Mouse (Mus musculus): ENCODE measurements around the gene Nlrp6. TPM values are rescaled to one million over a fixed set of nuclear protein-coding genes. Genes with fewer than 3 reads are reported as not detected.

Nlrp6 gene
- polyA plus RNA-seq, 1 experiment from 2014 or later: 0.72 TPM

GRCm38 (mm10) chr7:140912846-140913482, 7.7 kb upstream of the Nlrp6 start:
- Histone ChIP-seq H3K36me3 (no peaks in the 10 kb centered on the region), H3K4me1 (0 out of 2 replicates have a peak, but pooled peaks cover 6% of the 10 kb centered on the region), H3K27ac (no peak overlapping the region), H3K27me3 (peaks cover 4% of the 10 kb centered on the region; the same call in 1 of the 2 replicates), H3K4me3 (no peak overlapping the region), H3K9me3 (no peaks in the 10 kb centered on the region), H3K4me2 (no peak overlapping the region), H3K9ac (no peak overlapping the region)
- no peak for ATAC-seq (ENCODE audit: borderline replicate concordance, extremely low read depth, low FRiP score, low TSS enrichment)
- 51% methylated on average over 5 of the region's 5 CpGs for WGBS

DNA sequence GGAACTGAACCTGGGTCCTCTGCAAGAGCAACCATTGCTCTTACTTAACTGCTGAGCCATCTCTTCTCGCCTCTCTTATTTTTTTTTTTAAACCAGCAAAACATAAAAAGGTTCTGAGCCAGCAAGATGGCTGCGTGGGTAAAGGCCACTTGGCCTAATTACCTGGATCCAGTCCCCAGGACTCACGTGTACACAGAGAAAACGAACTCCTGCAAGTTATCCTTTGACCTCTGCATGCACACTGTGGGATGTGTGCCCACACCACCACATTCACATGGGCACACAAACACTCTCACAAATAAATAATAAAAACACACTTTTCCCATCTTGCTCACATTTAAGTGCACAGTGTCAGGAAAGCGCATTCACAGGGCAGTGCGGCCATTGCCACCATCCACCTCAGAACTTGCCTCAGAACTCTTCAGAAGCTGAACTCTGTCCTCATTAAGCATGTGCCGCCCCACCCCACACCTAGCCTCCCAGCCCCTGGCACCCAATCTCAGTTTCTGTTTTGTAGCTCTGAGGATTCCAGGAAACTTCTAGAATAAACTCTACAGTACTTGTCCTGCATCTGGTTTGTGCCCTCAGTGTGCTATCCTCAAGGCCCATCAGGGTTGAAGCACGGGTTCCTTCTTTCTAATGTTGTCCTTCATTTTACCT, 6.5 kb upstream of the Nlrp6 start:
- 82% methylated on average over 8 of the region's 8 CpGs for WGBS
- Histone ChIP-seq H3K36me3 (no peaks in the 10 kb centered on the region), H3K4me3 (no peak overlapping the region), H3K4me2 (no peak overlapping the region), H3K4me1 (no peaks in the 10 kb centered on the region), H3K9ac (no peak overlapping the region), H3K9me3 (no peaks in the 10 kb centered on the region), H3K27ac (no peak overlapping the region), H3K27me3 (peaks cover 13% of the 10 kb centered on the region)
- no peak for ATAC-seq (ENCODE audit: borderline replicate concordance, extremely low read depth, low FRiP score, low TSS enrichment)

GRCm38 (mm10) chr7:140919911-140920310, 791 bp upstream of the Nlrp6 start:
- no peak overlapping the region for H3K4me2 ChIP-seq
- WGBS: 32% methylated on average over 4 of the region's 4 CpGs

GRCm38 (mm10) chr7:140921225-140921975, 698 bp downstream of the Nlrp6 start:
- Histone ChIP-seq H3K27ac (no peak overlapping the region), H3K4me3 (no peak overlapping the region), H3K9me3 (no peaks in the 10 kb centered on the region), H3K4me1 (peaks cover 11% of the 10 kb centered on the region), H3K4me2 (no peak overlapping the region), H3K9ac (no peak overlapping the region), H3K27me3 (peaks cover 76% of the 10 kb centered on the region), H3K36me3 (no peaks in the 10 kb centered on the region)
- WGBS: 27% methylated on average over 22 of the region's 22 CpGs
- no peak; the same call in 1 of the 2 replicates for ATAC-seq (ENCODE audit: borderline replicate concordance, extremely low read depth, low FRiP score, low TSS enrichment)

More at GRCm38 (mm10) chr7:140919911-140920310, 791 bp upstream of the Nlrp6 start:
- no peaks in the 10 kb centered on the region for H3K9me3 ChIP-seq
- peaks cover 69% of the 10 kb centered on the region for H3K27me3 ChIP-seq
- no peaks in the 10 kb centered on the region for H3K36me3 ChIP-seq
- H3K4me1 ChIP-seq: peaks cover 11% of the 10 kb centered on the region
- no peak overlapping the region for H3K9ac ChIP-seq
- no peak overlapping the region for H3K27ac ChIP-seq
- no peak for ATAC-seq (ENCODE audit: borderline replicate concordance, extremely low read depth, low FRiP score, low TSS enrichment)
- no peak overlapping the region for H3K4me3 ChIP-seq

DNA sequence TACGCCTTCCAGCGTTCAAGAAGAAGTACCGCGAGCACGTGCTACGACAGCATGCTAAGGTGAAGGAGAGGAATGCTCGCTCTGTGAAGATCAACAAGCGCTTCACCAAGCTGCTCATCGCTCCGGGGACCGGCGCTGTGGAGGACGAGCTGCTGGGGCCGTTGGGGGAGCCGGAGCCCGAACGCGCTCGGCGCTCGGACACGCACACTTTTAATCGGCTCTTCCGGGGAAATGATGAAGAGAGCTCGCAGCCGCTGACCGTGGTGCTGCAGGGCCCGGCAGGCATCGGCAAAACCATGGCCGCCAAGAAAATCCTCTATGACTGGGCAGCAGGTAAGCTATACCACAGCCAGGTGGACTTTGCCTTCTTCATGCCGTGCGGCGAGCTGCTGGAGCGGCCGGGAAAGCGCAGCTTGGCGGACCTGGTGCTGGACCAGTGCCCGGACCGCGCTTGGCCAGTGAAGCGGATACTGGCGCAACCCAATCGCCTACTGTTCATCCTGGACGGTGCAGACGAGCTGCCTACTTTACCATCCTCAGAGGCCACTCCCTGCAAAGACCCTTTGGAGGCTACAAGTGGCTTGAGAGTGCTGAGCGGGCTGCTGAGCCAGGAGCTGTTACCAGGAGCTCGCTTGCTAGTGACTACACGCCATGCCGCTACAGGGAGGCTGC, 1.8 kb downstream of the Nlrp6 start:
- Histone ChIP-seq H3K27ac (no peak overlapping the region), H3K4me1 (peaks cover 11% of the 10 kb centered on the region), H3K9ac (no peak overlapping the region), H3K4me2 (peak overlapping the region; percentile 65), H3K4me3 (peak overlapping the region; percentile 31), H3K9me3 (no peaks in the 10 kb centered on the region), H3K27me3 (peaks cover 76% of the 10 kb centered on the region), H3K36me3 (no peaks in the 10 kb centered on the region)
- WGBS: under 1% methylated on average over 49 of the region's 49 CpGs
- ATAC-seq (ENCODE audit: borderline replicate concordance, extremely low read depth, low FRiP score, low TSS enrichment): peak; percentile 33; the same call in 1 of the 2 replicates

GRCm38 (mm10) chr7:140923070-140923775, 2.5 kb downstream of the Nlrp6 start:
- ATAC-seq (ENCODE audit: borderline replicate concordance, extremely low read depth, low FRiP score, low TSS enrichment): no peak
- no peak overlapping the region for H3K9ac ChIP-seq
- no peaks in the 10 kb centered on the region for H3K36me3 ChIP-seq
- H3K4me3 ChIP-seq: peak overlapping the region; percentile 31; the same call in 1 of the 2 replicates
- H3K4me2 ChIP-seq: peak overlapping the region; percentile 65
- H3K4me1 ChIP-seq: peaks cover 11% of the 10 kb centered on the region
- H3K9me3 ChIP-seq: no peaks in the 10 kb centered on the region
- 21% methylated on average over 30 of the region's 30 CpGs for WGBS
- H3K27me3 ChIP-seq: peaks cover 69% of the 10 kb centered on the region
- H3K27ac ChIP-seq: no peak overlapping the region

DNA sequence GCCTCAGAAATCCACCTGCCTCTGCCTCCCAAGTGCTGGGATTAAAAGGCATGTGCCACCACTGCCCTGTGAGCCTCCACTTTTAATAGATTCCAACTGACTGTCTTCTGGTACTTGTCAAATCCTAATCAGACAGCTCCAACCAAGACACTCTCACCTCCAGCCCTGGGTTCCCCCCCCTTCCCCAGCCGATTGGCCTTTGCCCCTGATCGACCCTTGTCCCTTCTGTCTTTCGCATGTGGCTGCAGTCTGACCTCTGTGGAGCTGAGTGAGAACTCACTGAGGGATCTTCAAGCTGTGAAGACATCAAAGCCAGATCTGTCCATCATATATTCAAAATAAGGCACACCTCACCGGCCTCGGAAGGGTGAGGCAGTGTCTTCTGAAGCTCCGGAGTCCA, 6.5 kb downstream of the Nlrp6 start:
- ATAC-seq (ENCODE audit: borderline replicate concordance, extremely low read depth, low FRiP score, low TSS enrichment): no peak
- Histone ChIP-seq H3K9me3 (no peaks in the 10 kb centered on the region), H3K36me3 (no peaks in the 10 kb centered on the region), H3K27ac (no peak overlapping the region), H3K9ac (no peak overlapping the region), H3K4me2 (no peak overlapping the region), H3K4me3 (no peak overlapping the region), H3K4me1 (peaks cover 8% of the 10 kb centered on the region), H3K27me3 (peaks cover 33% of the 10 kb centered on the region)
- WGBS: 70% methylated on average over 6 of the region's 6 CpGs

GRCm38 (mm10) chr7:140938436-140938835, 17.7 kb downstream of the Nlrp6 start:
- Histone ChIP-seq H3K4me3 (no peak overlapping the region), H3K9ac (no peak overlapping the region), H3K27ac (no peak overlapping the region), H3K4me2 (no peak overlapping the region), H3K9me3 (no peaks in the 10 kb centered on the region), H3K4me1 (peaks cover 32% of the 10 kb centered on the region), H3K27me3 (0 out of 2 replicates have a peak, but pooled peaks cover 5% of the 10 kb centered on the region), H3K36me3 (no peaks in the 10 kb centered on the region)
- ATAC-seq (ENCODE audit: borderline replicate concordance, extremely low read depth, low FRiP score, low TSS enrichment): no peak
- WGBS: 40% methylated on average over 3 of the region's 3 CpGs

DNA sequence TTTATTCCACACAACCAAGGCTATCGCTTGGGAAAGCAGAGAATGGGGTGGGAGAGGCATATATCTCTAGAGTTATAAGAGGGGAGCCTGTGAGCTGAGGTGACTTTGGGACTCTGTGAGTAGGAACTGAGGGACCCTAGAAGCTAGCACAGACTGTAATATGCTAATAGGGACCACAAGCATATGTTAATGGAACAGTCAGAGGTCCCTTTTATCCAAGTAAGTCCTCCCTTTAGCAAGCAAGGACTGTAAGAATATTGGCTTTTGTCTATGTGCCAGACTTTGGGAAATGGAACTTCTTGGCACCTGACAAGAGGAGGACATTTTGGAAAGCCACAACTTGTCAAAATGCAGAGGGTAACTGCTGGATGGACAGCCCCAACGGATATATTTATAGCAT, 18.2 kb downstream of the Nlrp6 start:
- H3K27ac ChIP-seq: peak overlapping the region; percentile 53
- 0 out of 2 replicates have a peak, but pooled peaks cover 5% of the 10 kb centered on the region for H3K27me3 ChIP-seq
- no peak overlapping the region for H3K9ac ChIP-seq
- 25% methylated on average over 2 of the region's 2 CpGs for WGBS
- peaks cover 35% of the 10 kb centered on the region for H3K4me1 ChIP-seq
- H3K4me2 ChIP-seq: no peak overlapping the region
- no peaks in the 10 kb centered on the region for H3K36me3 ChIP-seq
- ATAC-seq (ENCODE audit: borderline replicate concordance, extremely low read depth, low FRiP score, low TSS enrichment): no peak
- H3K9me3 ChIP-seq: no peaks in the 10 kb centered on the region
- H3K4me3 ChIP-seq: no peak overlapping the region

DNA sequence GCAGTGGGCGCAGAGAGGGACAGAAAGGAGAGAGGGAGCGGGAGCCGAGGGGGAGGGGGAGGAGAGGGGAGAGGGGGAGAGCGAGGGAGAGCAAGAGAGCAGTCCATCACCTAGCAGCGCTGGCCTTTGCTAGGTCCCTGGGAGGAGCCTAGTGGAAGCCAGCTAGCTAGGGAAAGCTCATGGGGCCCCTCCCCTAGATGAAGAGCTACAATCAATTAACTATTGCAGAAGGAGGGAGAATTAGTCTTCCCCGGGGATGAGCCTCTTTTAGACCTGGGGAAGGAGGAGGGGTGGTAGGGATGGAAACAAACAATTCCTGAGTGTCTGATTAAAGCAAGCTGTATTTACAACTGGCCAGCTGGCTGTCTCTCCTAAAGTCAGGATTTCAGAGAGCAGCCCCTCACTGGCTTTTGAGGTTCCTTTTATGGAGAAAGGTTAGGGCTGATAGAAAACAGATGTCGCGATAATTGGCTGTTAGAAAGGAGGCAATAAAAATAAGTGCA, 19.0 kb downstream of the Nlrp6 start:
- Histone ChIP-seq H3K4me2 (peak overlapping the region; percentile 38), H3K9me3 (no peaks in the 10 kb centered on the region), H3K4me1 (peaks cover 35% of the 10 kb centered on the region), H3K27ac (peak overlapping the region; percentile 53), H3K27me3 (0 out of 2 replicates have a peak, but pooled peaks cover 5% of the 10 kb centered on the region), H3K9ac (no peak overlapping the region), H3K36me3 (no peaks in the 10 kb centered on the region), H3K4me3 (no peak overlapping the region)
- WGBS: 11% methylated on average over 8 of the region's 8 CpGs
- peak; percentile 25; the same call in 1 of the 2 replicates for ATAC-seq (ENCODE audit: borderline replicate concordance, extremely low read depth, low FRiP score, low TSS enrichment)

Data from lung, embryonic 15.5 days (tissue).